Mouse (Mus musculus) ES-Bruce4 (cell line): ENCODE measurements around the gene Nat8f2. TPM values are rescaled to one million over a fixed set of nuclear protein-coding genes. Genes with fewer than 3 reads are reported as not detected.
A peak's percentile ranks its signal among the peaks of the same experiment; 100 is the strongest.
"Not testable (repeated sequence)": the region's sequence is repeated elsewhere in the genome, so short reads cannot be mapped to it uniquely, and the experiment has no call there.

Experiments
- H3K27ac ChIP-seq: 2 replicates; pipeline ENCODE4 v1.5.1; 2012; ENCODE audit warnings: low read length, inconsistent platforms; ENCODE audit not compliant: insufficient read depth
- H3K27me3 ChIP-seq: 2 replicates; pipeline ENCODE4 v1.6.1; 2012; ENCODE audit warnings: mild to moderate bottlenecking, low read length, inconsistent platforms; ENCODE audit not compliant: control insufficient read depth, poor library complexity, insufficient read depth, severe bottlenecking
- H3K36me3 ChIP-seq: 2 replicates; pipeline ENCODE4 v1.6.1; 2012; ENCODE audit warnings: inconsistent platforms, mild to moderate bottlenecking, low read length, moderate library complexity; ENCODE audit not compliant: control insufficient read depth, poor library complexity, insufficient read depth, severe bottlenecking
- H3K4me1 ChIP-seq: one replicate; pipeline ENCODE4 v1.8.1; 2011; ENCODE audit warnings: low read length; ENCODE audit not compliant: control insufficient read depth, insufficient read depth
- H3K4me3 ChIP-seq: 2 replicates; pipeline ENCODE4 v1.5.1; 2011; ENCODE audit warnings: low read depth, mild to moderate bottlenecking, low read length
- H3K9ac ChIP-seq: 2 replicates; pipeline ENCODE4 v1.6.1; 2012; ENCODE audit warnings: low read depth, mild to moderate bottlenecking, inconsistent platforms; ENCODE audit not compliant: poor library complexity, severe bottlenecking
- H3K9me3 ChIP-seq: replicated peaks from 2 replicates; pipeline ENCODE4 v1.6.1; 2012; ENCODE audit warnings: mild to moderate bottlenecking, low read length, inconsistent platforms; ENCODE audit not compliant: control insufficient read depth, poor library complexity, insufficient read depth, severe bottlenecking
- CTCF ChIP-seq: IDR thresholded peaks from one replicate; pipeline ENCODE4 v1.8.1; 2011; ENCODE audit warnings: low read depth, low read length
- EP300 ChIP-seq: IDR thresholded peaks from 2 replicates; pipeline ENCODE4 v1.6.1; 2011; ENCODE audit warnings: low read depth, low read length; ENCODE audit not compliant: insufficient read depth
- POLR2A ChIP-seq: IDR thresholded peaks from one replicate; pipeline ENCODE4 v1.8.1; 2011; ENCODE audit warnings: low read length; ENCODE audit not compliant: insufficient read depth
- polyA plus RNA-seq: library from polyadenylated mRNA; stranded (reverse); fragments of >200 nt; gene quantifications from 2 replicates; pipeline ENCODE4 v1.2.4, GENCODE M21; 2011; ENCODE audit warnings: low read depth; ENCODE audit not compliant: missing spikeins, insufficient read depth, insufficient read length

The Nat8f2 gene
- polyA plus RNA-seq, 1 experiment = not detected

- H3K36me3 ChIP-seq = no peaks in the 10 kb centered on the region
- no peak overlapping the region for H3K27ac ChIP-seq
- H3K27me3 ChIP-seq = no peaks in the 10 kb centered on the region
- TF ChIP-seq EP300 (no peak), POLR2A (no peak), CTCF (no peak)
- H3K9ac ChIP-seq = no peak overlapping the region
- no peak overlapping the region for H3K4me3 ChIP-seq
- no peaks in the 10 kb centered on the region for H3K4me1 ChIP-seq
- no peaks in the 10 kb centered on the region for H3K9me3 ChIP-seq
These were observed 30.3 kb downstream of the Nat8f2 start for GRCm38 (mm10) chr6:85838674-85839073.

- H3K4me1 ChIP-seq, H3K27ac ChIP-seq, H3K36me3 ChIP-seq, H3K9ac ChIP-seq, H3K27me3 ChIP-seq, H3K9me3 ChIP-seq, H3K4me3 ChIP-seq: not testable (repeated sequence)
These were observed 31.7 kb downstream of the Nat8f2 start for GRCm38 (mm10) chr6:85837307-85837706.

DNA sequence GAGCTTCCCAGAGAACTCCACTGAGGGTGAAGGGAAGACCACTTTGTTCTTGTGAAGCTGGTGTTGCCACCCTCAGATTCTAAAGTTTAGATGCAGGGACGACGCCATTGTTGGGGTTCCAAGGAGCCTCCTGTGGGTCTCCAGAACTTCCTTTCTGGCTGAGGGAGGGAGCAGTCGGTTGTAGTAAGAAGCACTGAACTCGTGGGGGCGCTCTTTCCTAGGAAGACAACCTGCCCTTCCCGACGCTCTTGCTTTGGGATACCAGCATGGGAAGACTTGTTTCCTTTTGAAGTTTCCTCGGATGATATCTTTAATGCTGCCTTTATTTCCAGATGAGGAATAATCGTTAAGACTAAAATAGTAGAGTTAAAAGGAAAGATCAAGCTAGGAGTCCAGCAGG lies 32.1 kb downstream of the Nat8f2 start:
- not testable (repeated sequence) for H3K27ac ChIP-seq, H3K27me3 ChIP-seq, H3K9ac ChIP-seq, H3K9me3 ChIP-seq, H3K4me3 ChIP-seq, H3K36me3 ChIP-seq, H3K4me1 ChIP-seq
- peak; percentile 21 for TF ChIP-seq CTCF

DNA sequence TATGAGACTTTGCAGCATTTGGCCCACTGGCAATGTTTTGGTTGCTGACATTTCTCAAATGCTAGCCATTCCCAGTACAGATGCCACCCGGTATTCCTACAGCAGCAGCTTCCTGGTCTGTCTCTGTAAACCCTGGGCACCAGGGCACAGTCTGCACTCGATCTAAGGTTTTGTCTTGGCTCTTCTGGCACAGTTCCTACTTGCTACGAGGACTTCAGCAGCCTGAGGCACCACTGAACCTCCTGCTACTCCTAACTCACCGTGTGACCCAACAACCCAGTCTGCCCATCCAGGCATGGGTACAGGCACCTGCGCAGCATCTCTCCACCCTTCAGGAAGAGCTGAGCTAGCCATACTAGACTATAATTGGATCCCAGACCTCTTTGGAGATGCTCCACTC lies 32.9 kb downstream of the Nat8f2 start:
- not testable (repeated sequence) for H3K9ac ChIP-seq, H3K36me3 ChIP-seq, H3K4me1 ChIP-seq, H3K4me3 ChIP-seq, H3K27me3 ChIP-seq, H3K27ac ChIP-seq, H3K9me3 ChIP-seq

- H3K27me3 ChIP-seq, H3K9me3 ChIP-seq, H3K4me1 ChIP-seq, H3K9ac ChIP-seq, H3K36me3 ChIP-seq, H3K4me3 ChIP-seq, H3K27ac ChIP-seq: not testable (repeated sequence)
These were observed 33.9 kb downstream of the Nat8f2 start for GRCm38 (mm10) chr6:85835104-85835503.

GRCm38 (mm10) chr6:85834504-85835100 lies 34.4 kb downstream of the Nat8f2 start:
- not testable (repeated sequence) for H3K27me3 ChIP-seq, H3K27ac ChIP-seq, H3K4me1 ChIP-seq, H3K36me3 ChIP-seq, H3K9ac ChIP-seq, H3K9me3 ChIP-seq, H3K4me3 ChIP-seq

DNA sequence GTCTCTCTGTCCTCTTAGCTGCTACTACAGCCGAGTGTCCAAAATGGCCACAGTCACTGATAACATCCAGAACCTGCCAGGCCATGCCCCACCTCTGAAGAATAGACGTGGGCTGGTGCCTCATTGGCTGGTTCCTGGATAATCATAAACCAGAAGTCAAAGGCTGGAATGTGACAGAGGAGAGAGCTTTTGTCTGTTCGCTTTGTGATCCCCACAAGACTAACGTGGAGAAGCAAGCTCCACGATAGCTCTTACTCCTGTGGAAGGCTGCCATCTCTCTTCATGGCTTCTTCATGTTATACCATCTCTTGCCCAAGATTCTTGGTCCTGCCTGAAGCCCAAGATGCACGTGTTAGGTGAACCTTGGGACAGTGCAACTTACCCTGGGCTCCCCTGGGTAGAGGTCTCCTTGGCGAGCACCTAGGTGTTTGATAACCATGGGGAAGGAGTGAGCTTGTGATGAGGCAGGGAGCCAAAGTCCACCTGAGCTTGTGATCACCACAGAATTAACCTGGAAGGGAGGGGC lies 37.1 kb downstream of the Nat8f2 start, which contains the start of gene Nat8:
Nat8 (minus strand) TSS at position 287 of the 526 bp plus-strand sequence.
- H3K36me3 ChIP-seq = no peaks in the 10 kb centered on the region
- no peaks in the 10 kb centered on the region for H3K9me3 ChIP-seq
- H3K4me3 ChIP-seq = no peak within 1 kb of the TSS
- H3K27ac ChIP-seq = no peak within 1 kb of the TSS
- no peaks in the 10 kb centered on the region for H3K27me3 ChIP-seq
- no peak within 1 kb of the TSS for H3K9ac ChIP-seq
- TF ChIP-seq EP300 (no peak), POLR2A (no peak), CTCF (no peak)
- no peaks in the 10 kb centered on the region for H3K4me1 ChIP-seq
